Mouse (Mus musculus) limb, embryonic 10.5 days (tissue): ENCODE measurements around the gene Iltifb. TPM values are rescaled to one million over a fixed set of nuclear protein-coding genes. Genes with fewer than 3 reads are reported as not detected.
"Not testable (repeated sequence)": the region's sequence is repeated elsewhere in the genome, so short reads cannot be mapped to it uniquely, and the experiment has no call there.

Source experiments
- DNase-seq: peaks from one replicate; pipeline ENCODE4 v3.0.0-alpha.2; 2017; ENCODE audit warnings: low spot score
- H3K27ac ChIP-seq: fragments of 300-500 bp; sonication (generic); 2 replicates; pipeline ENCODE4 v1.5.1; 2016; ENCODE audit warnings: mild to moderate bottlenecking
- H3K27me3 ChIP-seq: fragments of 300-500 bp; sonication (generic); 2 replicates; pipeline ENCODE4 v1.6.1; 2016; ENCODE audit warnings: low read depth, mild to moderate bottlenecking; ENCODE audit not compliant: poor library complexity, severe bottlenecking
- H3K36me3 ChIP-seq: fragments of 300-500 bp; sonication (generic); 2 replicates; pipeline ENCODE4 v1.6.1; 2016; ENCODE audit warnings: mild to moderate bottlenecking, moderate library complexity
- H3K4me1 ChIP-seq: fragments of 300-500 bp; sonication (generic); 2 replicates; pipeline ENCODE4 v1.6.1; 2016
- H3K4me3 ChIP-seq: fragments of 300-500 bp; sonication (generic); 2 replicates; pipeline ENCODE4 v1.5.1; 2016; ENCODE audit warnings: mild to moderate bottlenecking, moderate library complexity
- H3K9me3 ChIP-seq: fragments of 300-500 bp; sonication (generic); replicated peaks from 2 replicates; pipeline ENCODE4 v1.6.1; 2016; ENCODE audit warnings: mild to moderate bottlenecking
- WGBS: fragments of 180-500 bp; shearing (Covaris S2); methylation state at CpG from one replicate; pipeline ENCODE4 v1.1.7; 2016; 5-methylcytosine and 5-hydroxymethylcytosine counted together
- polyA plus RNA-seq: library from polyadenylated mRNA; unstranded; fragments of >200 nt; fragmentation: Nextera tagmentation; extraction: Ambion mirVana; gene quantifications from 2 replicates; pipeline ENCODE4 v1.2.1, GENCODE M21; 2016

The Iltifb gene
- polyA plus RNA-seq = not detected in 2 replicates

DNA sequence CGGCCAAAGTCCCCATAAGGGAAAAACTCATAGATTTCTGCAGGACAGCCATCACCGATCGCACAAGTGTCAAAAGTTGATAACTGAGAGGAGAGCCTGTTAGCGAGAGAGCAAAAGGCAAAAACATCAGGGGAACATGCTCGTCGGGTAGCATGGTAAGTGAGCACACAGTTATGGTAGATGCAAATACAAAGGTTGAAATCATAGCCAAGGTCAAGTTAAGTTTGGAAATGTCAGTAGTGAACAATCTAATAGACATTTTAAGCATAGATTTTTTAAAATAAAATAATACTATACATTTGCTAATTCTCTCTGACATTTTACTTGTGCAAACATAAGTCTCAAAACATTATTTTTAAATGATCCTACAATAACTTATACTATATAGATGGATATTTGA lies at the start of gene Iltifb:
Gene Iltifb (minus strand): TSS at position 101 of the 400 bp plus-strand sequence.
- Histone ChIP-seq H3K4me1 (no peaks in the 10 kb centered on the region), H3K9me3 (no peaks in the 10 kb centered on the region), H3K27ac (no peak within 1 kb of the TSS), H3K4me3 (no peak within 1 kb of the TSS), H3K27me3 (no peaks in the 10 kb centered on the region), H3K36me3 (no peaks in the 10 kb centered on the region)
- DNase-seq = no peak
- whole genome bisulfite sequencing = 94% methylated on average over 6 of the region's 6 CpGs

DNA sequence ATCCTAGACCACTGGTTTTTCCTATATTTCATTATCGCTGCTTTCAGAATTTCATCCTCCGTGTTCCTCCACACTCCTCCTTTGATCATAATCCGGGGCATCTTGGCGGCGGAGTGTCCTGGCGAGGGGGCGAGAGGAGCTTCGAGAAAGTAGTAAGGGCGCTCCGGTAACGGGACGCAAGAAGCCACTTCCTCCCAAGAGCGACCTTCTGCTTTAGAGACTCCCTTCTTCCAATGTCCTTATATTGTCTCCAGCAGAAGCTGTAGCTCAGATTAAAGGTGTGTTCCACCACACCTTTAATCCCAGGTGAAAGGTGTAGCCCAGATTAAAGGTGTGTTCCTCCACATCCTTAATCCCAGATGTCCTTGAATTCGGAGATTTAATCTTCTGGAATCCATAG lies 48.3 kb upstream of the Iltifb start, which contains the start of gene Gm9046:
Gene Gm9046 (minus strand): TSS at position 101 of the 400 bp plus-strand sequence.
- no CpG with 5 or more reads among the region's 14 CpGs for WGBS
- H3K27me3 ChIP-seq, H3K4me3 ChIP-seq, H3K36me3 ChIP-seq, H3K9me3 ChIP-seq, DNase-seq, H3K4me1 ChIP-seq, H3K27ac ChIP-seq: not testable (repeated sequence)

DNA sequence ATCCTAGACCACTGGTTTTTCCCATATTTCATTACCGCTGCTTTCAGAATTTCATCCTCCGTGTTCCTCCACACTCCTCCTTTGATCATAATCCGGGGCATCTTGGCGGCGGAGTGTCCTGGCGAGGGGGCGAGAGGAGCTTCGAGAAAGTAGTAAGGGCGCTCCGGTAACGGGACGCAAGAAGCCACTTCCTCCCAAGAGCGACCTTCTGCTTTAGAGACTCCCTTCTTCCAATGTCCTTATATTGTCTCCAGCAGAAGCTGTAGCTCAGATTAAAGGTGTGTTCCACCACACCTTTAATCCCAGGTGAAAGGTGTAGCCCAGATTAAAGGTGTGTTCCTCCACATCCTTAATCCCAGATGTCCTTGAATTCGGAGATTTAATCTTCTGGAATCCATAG lies 42.9 kb upstream of the Iltifb start, which contains the start of gene Gm9045:
Gene Gm9045 (minus strand): TSS at position 101 of the 400 bp plus-strand sequence.
- H3K27me3 ChIP-seq = not testable (repeated sequence)

DNA sequence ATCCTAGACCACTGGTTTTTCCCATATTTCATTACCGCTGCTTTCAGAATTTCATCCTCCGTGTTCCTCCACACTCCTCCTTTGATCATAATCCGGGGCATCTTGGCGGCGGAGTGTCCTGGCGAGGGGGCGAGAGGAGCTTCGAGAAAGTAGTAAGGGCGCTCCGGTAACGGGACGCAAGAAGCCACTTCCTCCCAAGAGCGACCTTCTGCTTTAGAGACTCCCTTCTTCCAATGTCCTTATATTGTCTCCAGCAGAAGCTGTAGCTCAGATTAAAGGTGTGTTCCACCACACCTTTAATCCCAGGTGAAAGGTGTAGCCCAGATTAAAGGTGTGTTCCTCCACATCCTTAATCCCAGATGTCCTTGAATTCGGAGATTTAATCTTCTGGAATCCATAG lies 37.5 kb upstream of the Iltifb start, which contains the start of gene Gm9044:
Gene Gm9044 (minus strand): TSS at position 101 of the 400 bp plus-strand sequence.
- not testable (repeated sequence) for H3K27me3 ChIP-seq, H3K36me3 ChIP-seq, DNase-seq, H3K4me1 ChIP-seq, H3K4me3 ChIP-seq, H3K27ac ChIP-seq, H3K9me3 ChIP-seq
- WGBS = no CpG with 5 or more reads among the region's 14 CpGs

More for the DNA sequence above, 42.9 kb upstream of the Iltifb start, which contains the start of gene Gm9045:
- H3K9me3 ChIP-seq, H3K4me1 ChIP-seq, H3K4me3 ChIP-seq, H3K36me3 ChIP-seq, H3K27ac ChIP-seq, DNase-seq: not testable (repeated sequence)
- WGBS = no CpG with 5 or more reads among the region's 14 CpGs

DNA sequence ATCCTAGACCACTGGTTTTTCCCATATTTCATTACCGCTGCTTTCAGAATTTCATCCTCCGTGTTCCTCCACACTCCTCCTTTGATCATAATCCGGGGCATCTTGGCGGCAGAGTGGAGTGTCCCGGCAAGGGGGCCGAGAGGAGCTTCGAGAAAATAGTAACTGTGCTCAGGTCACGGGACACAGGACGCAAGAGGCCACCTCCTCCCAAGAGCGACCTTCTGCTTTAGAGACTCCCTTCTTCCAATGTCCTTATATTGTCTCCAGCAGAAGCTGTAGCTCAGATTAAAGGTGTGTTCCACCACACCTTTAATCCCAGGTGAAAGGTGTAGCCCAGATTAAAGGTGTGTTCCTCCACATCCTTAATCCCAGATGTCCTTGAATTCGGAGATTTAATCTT lies 32.0 kb upstream of the Iltifb start, which contains the start of gene Gm9040:
Gene Gm9040 (minus strand): TSS at position 101 of the 400 bp plus-strand sequence.
- not testable (repeated sequence) for H3K27me3 ChIP-seq, H3K27ac ChIP-seq, H3K9me3 ChIP-seq, DNase-seq, H3K36me3 ChIP-seq, H3K4me3 ChIP-seq, H3K4me1 ChIP-seq
- WGBS = no CpG with 5 or more reads among the region's 11 CpGs

DNA sequence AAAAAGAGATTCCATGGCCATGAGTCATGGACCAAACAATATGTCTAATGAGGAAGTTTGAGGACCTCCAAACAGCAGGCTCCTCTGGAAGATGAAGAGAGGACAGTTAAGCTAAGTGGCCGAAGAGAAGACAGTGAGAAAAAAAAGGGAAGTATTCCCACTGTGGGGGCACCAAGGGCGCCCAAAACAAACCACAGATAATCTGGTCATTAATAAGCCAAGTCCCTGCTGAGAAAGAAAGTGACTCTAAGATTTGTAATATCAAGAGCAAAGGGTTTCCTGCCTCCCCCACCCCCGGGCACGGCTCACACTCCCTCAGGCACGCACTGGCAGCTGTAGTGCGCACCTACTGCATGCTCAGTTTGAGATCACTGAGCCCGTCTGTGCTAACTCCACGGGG lies 24.2 kb upstream of the Iltifb start:
- Histone ChIP-seq H3K4me1 (no peaks in the 10 kb centered on the region), H3K9me3 (no peaks in the 10 kb centered on the region), H3K27me3 (no peaks in the 10 kb centered on the region), H3K4me3 (no peak overlapping the region), H3K27ac (no peak overlapping the region), H3K36me3 (no peaks in the 10 kb centered on the region)
- no peak for DNase-seq
- WGBS = 92% methylated on average over 8 of the region's 8 CpGs

DNA sequence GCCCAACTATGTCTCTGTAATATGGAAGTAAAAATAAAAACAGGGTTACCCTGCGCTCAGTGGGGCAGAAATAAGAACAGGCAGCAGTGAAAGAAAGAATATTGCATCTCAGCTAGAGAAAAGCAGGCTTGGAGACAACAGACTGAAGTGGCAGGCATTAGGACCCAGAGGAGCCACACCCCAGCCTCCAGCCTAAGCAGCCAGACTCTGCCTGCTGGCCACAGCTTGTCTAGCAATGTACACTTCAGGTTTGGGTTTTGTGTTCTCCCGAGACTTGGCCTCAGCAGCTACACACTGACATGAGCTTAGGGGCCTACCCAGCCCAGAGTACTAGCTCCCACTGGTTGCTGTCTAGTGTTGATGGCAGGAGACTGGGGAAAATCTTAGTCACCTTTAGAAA lies 7.3 kb upstream of the Iltifb start:
- DNase-seq = peak; percentile 32
- not testable (repeated sequence) for H3K36me3 ChIP-seq, H3K27me3 ChIP-seq, H3K4me1 ChIP-seq, H3K9me3 ChIP-seq, H3K27ac ChIP-seq, H3K4me3 ChIP-seq
- 46% methylated on average over 2 of the region's 2 CpGs for WGBS

DNA sequence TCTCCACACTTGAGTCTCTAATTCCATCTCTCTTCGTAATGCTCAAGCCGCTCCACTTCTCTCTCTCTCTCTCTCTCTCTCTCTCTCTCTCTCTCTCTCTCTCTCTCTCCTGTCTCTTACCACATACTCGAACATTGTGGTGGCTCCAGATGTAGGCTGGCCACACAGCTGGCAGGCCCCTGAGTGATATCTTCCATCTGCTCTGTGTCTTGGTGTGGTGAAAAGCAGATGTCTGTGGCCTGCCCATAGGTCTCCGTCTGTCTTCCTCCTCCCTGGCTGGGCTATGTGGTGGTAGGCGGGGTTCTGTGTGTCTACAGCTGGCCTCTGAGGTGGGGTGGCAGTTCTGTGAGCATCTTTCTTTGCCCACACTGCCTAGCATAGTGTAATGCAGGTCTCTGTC lies 11.8 kb downstream of the Iltifb start:
- WGBS = 76% methylated on average over 3 of the region's 5 CpGs
- H3K27ac ChIP-seq, H3K4me1 ChIP-seq, DNase-seq, H3K36me3 ChIP-seq, H3K4me3 ChIP-seq, H3K9me3 ChIP-seq, H3K27me3 ChIP-seq: not testable (repeated sequence)

DNA sequence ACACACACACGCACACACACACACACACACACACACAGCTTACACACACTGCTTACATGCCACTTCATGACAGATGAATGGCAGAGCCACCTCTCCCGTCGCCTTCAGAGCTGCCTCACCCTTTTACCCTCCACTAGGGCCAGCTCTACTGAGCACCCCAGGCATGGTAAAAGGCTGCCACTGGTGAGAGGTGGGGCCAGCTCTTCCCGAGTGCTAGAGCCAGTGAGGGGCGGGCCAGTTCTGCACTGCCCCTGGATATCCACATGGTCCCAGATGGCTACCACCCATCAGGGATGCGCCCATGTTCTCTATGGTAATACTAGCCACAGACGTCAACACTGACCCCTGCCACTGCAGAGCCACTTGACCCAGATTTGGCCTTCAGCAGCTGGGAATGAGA lies 12.3 kb downstream of the Iltifb start:
- H3K4me3 ChIP-seq, H3K4me1 ChIP-seq, H3K27me3 ChIP-seq, H3K27ac ChIP-seq, H3K36me3 ChIP-seq, DNase-seq, H3K9me3 ChIP-seq: not testable (repeated sequence)
- 85% methylated on average over 7 of the region's 7 CpGs for WGBS

DNA sequence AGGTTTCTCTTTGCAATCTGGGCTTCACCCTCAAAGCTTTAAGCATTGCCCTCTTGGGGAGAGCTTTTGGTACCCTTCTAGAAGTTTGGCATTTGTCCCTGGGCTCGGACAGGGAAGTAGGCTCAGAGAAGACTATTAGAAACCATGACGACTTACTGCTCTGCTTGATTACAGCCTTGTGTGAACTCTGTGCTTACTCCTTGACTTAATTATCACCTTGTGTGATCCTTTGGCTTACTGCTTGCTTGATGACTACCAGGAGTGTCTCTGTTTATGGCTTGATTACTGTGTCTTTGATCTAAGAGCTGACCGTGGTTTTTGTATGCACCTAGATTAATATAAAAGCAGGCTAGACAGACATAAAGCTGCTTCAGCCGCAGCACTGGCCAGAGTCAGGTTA lies 16.8 kb downstream of the Iltifb start:
- DNase-seq, H3K27ac ChIP-seq, H3K4me1 ChIP-seq, H3K36me3 ChIP-seq, H3K4me3 ChIP-seq, H3K9me3 ChIP-seq, H3K27me3 ChIP-seq: not testable (repeated sequence)
- WGBS = no CpG with 5 or more reads among the region's 4 CpGs

DNA sequence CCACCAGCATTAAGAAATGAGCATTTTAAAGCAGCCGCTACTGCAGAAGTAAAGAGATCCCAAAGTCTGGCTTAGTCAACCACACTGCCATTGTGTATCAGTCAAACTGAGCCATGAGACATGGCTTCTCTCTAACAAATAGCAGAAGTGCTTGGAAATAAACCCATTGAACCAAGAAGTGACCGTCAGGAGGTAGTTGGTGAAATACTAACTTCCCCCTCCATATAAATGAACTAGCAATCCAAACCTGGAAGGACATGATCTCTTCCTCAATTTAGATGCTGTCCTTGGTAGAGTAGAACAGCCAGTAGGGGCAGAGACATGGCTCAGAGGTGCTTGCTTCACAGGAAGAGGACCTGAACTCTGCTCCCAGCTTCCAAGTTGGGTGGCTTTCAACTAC lies 23.4 kb downstream of the Iltifb start:
- not testable (repeated sequence) for H3K4me3 ChIP-seq, H3K9me3 ChIP-seq, H3K36me3 ChIP-seq, H3K27me3 ChIP-seq, H3K4me1 ChIP-seq, H3K27ac ChIP-seq, DNase-seq
- 100% methylated on average over 1 of the region's 2 CpGs for WGBS

DNA sequence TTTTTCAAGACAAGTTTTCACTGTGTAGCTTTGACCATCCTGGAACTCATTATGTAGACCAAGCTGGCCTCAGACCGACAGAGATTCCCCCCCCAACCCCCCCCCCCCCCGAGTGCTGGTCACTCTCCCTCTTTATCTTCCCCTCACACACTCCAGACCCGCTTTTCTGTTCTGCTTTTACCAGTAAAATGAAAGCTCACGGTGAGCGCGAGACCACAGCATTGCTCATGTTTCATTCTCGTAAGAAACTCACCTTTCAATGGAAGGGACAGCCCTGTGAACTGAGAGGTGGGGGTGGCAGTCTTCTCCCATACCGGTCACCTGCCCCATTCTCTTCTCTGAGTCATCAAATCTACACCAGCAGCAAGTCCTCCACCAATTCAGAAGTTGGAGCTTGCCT lies 26.0 kb downstream of the Iltifb start:
- not testable (repeated sequence) for H3K4me1 ChIP-seq, H3K27me3 ChIP-seq, H3K9me3 ChIP-seq, H3K4me3 ChIP-seq, H3K36me3 ChIP-seq, H3K27ac ChIP-seq, DNase-seq
- WGBS = 64% methylated on average over 2 of the region's 8 CpGs

DNA sequence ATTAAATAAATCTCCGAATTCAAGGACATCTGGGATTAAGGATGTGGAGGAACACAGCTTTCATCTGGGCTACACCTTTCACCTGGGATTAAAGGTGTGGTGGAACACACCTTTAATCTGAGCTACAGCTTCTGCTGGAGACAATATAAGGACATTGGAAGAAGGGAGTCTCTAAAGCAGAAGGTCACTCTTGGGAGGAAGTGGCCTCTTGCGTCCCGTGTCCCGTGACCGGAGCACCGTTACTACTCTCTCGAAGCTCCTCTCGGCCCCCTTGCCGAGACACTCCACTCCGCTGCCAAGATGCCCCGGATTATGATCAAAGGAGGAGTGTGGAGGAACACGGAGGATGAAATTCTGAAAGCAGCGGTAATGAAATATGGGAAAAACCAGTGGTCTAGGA lies 36.5 kb downstream of the Iltifb start, which contains the start of gene Gm32802:
Gene Gm32802 (plus strand): TSS at position 301 of the 400 bp plus-strand sequence.
- DNase-seq, H3K4me3 ChIP-seq, H3K4me1 ChIP-seq, H3K27ac ChIP-seq, H3K9me3 ChIP-seq, H3K27me3 ChIP-seq, H3K36me3 ChIP-seq: not testable (repeated sequence)
- no CpG with 5 or more reads among the region's 13 CpGs for WGBS

DNA sequence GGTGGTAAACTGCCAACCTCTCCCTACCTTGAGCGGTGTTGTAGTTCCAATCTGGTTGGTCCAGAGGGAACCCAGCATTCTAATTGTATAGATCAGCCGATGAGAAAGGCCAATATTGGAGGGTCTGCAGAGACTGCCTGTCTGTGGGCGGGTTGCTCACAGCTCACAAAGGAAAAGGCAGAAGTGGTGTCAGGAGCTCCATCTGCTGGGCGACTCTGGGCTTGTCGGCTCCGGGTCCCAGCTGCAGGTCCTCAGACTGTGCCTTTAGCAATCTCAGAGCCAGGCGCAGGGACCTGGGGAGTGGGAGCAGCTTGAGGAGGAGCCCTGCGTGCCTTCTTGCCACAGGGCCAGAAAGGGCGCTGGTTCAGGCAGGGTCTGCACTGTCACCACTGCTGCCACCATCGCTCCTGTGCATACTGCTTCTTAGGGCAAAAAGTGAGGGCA lies 44.0 kb downstream of the Iltifb start:
- Histone ChIP-seq H3K27me3 (no peaks in the 10 kb centered on the region), H3K4me1 (peaks cover 4% of the 10 kb centered on the region; the same call in 1 of the 2 replicates), H3K9me3 (no peaks in the 10 kb centered on the region), H3K36me3 (no peaks in the 10 kb centered on the region), H3K4me3 (no peak overlapping the region), H3K27ac (peak overlapping the region; percentile 15; the same call in 1 of the 2 replicates)
- DNase-seq = peak; percentile 80
- 52% methylated on average over 10 of the region's 10 CpGs for WGBS
